Mouse (Mus musculus): ENCODE measurements at regions not wholly inside any gene's neighbourhood (a gene's known extent, or its start where the extent isn't known, plus 50 kb on each side); places are given as distances from the start of the nearest gene placed in this dataset.

GRCm38 (mm10) chr3:133750606-133751005 lies 205.7 kb upstream of the Tet2 start:
- DNase-seq (ENCODE audit: low spot score in 2 of 2), result no peak

- no peak for DNase-seq (ENCODE audit: low spot score in 2 of 2)
Observed at GRCm38 (mm10) chr3:133751011-133751410, 206.1 kb upstream of the Tet2 start.

GRCm38 (mm10) chr3:133751565-133751964 lies 206.6 kb upstream of the Tet2 start:
- DNase-seq (ENCODE audit: low spot score in 2 of 2), result no peak

GRCm38 (mm10) chr3:133753041-133753440 lies 208.1 kb upstream of the Tet2 start:
- DNase-seq (ENCODE audit: low spot score in 2 of 2), result no peak

GRCm38 (mm10) chr3:133754006-133754910 lies 209.3 kb upstream of the Tet2 start:
- DNase-seq (ENCODE audit: low spot score in 2 of 2), result no peak

GRCm38 (mm10) chr3:133754911-133755259 lies 209.9 kb upstream of the Tet2 start:
- DNase-seq (ENCODE audit: low spot score in 2 of 2), result peak; percentile 71 to 81

- no peak for DNase-seq (ENCODE audit: low spot score in 2 of 2)
Observed at GRCm38 (mm10) chr3:133757756-133758420, 212.9 kb upstream of the Tet2 start.

- no peak for DNase-seq (ENCODE audit: low spot score in 2 of 2)
Observed at GRCm38 (mm10) chr3:133758421-133758820, 213.5 kb upstream of the Tet2 start.

- DNase-seq (ENCODE audit: low spot score in 2 of 2), result no peak
Observed at GRCm38 (mm10) chr3:133759611-133760010, 214.7 kb upstream of the Tet2 start.

GRCm38 (mm10) chr3:133760221-133760620 lies 215.3 kb upstream of the Tet2 start:
- DNase-seq (ENCODE audit: low spot score in 2 of 2), result no peak

- no peak for DNase-seq (ENCODE audit: low spot score in 2 of 2)
Observed at GRCm38 (mm10) chr3:133763721-133764120, 218.8 kb upstream of the Tet2 start.

GRCm38 (mm10) chr3:133773490-133773889 lies 228.6 kb upstream of the Tet2 start:
- DNase-seq (ENCODE audit: low spot score in 2 of 2), result no peak

GRCm38 (mm10) chr3:133774229-133774628 lies 229.3 kb upstream of the Tet2 start:
- no peak for DNase-seq (ENCODE audit: low spot score in 2 of 2)

- DNase-seq (ENCODE audit: low spot score in 2 of 2), result no peak
Observed at GRCm38 (mm10) chr3:133776013-133776412, 231.1 kb upstream of the Tet2 start.

GRCm38 (mm10) chr3:133779161-133779789 lies 234.3 kb upstream of the Tet2 start:
- DNase-seq (ENCODE audit: low spot score in 2 of 2), result no peak

GRCm38 (mm10) chr3:133783060-133783459 lies 238.1 kb upstream of the Tet2 start:
- no peak for DNase-seq (ENCODE audit: low spot score in 2 of 2)

- DNase-seq (ENCODE audit: low spot score in 2 of 2), result no peak
Observed at GRCm38 (mm10) chr3:133791361-133791760, 246.4 kb upstream of the Tet2 start.

GRCm38 (mm10) chr3:133809007-133809552 lies 264.1 kb upstream of the Tet2 start:
- DNase-seq (ENCODE audit: low spot score in 2 of 2), result no peak

- DNase-seq (ENCODE audit: low spot score in 2 of 2), result no peak
Observed at GRCm38 (mm10) chr3:133818966-133819700, 274.2 kb upstream of the Tet2 start.

- no peak for DNase-seq (ENCODE audit: low spot score in 2 of 2)
Observed at GRCm38 (mm10) chr3:133833739-133834391, 288.9 kb upstream of the Tet2 start.

- DNase-seq (ENCODE audit: low spot score in 2 of 2), result no peak
Observed at GRCm38 (mm10) chr3:133834459-133834858, 289.5 kb upstream of the Tet2 start.

Data from frontal cortex, postnatal 14 days (tissue).